20 mouse cellular contexts compared by ENCODE assay signal in the genomic region with DNA sequence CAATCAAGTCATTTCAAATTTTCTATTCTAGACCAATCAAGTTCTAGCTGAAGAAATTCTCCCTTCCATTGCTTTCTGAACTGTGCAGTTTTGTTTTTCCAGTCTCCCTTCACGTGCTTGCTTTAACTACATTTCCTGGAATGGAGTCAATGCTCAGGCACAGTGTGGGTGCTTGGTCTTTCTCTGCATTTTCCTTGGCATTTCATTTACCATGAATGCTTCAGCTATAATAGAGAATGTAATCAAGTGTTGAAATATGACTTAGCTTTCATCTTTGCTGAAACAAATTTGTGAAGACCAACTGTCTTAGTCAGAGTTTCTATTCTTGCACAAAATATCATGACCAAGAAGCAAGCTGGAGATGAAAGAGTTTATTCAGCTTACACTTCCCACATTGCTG.
"Had no signal": no experiment of that assay in that cellular context is flagged by ENCODE, and none has a peak within 500 bp of the region (broad histone marks: within the 10 kb centered on the region; RNA-seq: fewer than 3 reads in every experiment).

No protein-coding gene starts in this region.

- ATAC-seq: forebrain, embryonic 13.5 days; forebrain, embryonic 14.5 days; forebrain, embryonic 15.5 days; forebrain, embryonic 16.5 days; forebrain, postnatal 0 days had no signal

- DNase-seq: cerebellum, adult 8-10 months; cerebellum, adult 9-10 months; cerebellum, adult 9-11 months; cerebellum, postnatal 10 days; cerebellum, postnatal 14 days; cerebellum, postnatal 25 days; cerebellum, postnatal 36 days; embryo, embryonic 11 days; forebrain, postnatal 0 days; gastrocnemius, adult 2 months; gastrocnemius, postnatal 10 days; gastrocnemius, postnatal 14 days; gastrocnemius, postnatal 25 days; gastrocnemius, postnatal 36 days; heart, adult 18-20 months; heart, adult 2 months had no signal
